Mouse (Mus musculus) right cerebral cortex, postnatal 10 days (tissue): ENCODE measurements around the gene Rb1.

ENCODE experiments used
- DNase-seq, 2 experiments: peaks; one replicate each; pipeline ENCODE4 v3.0.0; 2021; ENCODE audit warnings: low spot score in 2 of 2

Rb1 gene

DNA sequence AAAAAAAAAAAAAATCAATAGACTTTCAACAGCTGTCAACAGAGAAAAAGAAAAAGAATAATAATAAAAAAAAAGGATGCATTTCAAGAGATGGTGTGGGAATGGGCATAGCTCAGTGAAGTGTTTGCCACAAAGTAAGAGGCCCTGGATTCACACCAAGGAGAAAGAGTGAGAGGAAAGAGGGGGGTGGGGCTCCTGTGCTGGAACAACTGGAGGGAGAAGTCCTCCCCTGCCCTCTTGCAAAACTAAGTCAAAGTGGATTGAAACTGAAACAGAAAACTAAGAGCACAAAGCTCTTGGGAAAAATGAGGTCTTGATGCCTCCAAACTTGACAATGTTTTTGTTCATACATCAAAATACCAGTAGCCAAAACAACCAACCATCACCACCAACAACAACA, 116.4 kb downstream of the Rb1 start:
- DNase-seq, result no peak

DNA sequence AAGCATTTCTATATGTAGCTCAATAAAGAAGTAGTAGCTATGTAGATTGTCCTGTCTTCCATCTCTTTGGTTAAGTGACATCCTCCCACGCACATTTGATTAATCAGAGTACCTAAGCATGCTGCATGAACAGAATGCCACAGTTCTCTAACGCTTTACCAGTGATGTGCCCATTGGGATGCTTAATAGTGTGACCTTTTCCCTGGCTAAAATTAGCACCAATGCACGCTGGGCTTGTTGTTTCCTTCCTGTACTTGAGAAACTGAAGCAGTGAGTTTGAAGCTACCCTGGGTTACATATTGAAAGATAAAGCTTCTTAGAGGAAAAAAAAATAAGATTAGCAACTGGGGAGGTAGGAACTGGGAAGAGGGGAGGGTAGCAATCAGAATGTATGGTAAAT, 121.6 kb downstream of the Rb1 start:
- DNase-seq, result no peak

DNA sequence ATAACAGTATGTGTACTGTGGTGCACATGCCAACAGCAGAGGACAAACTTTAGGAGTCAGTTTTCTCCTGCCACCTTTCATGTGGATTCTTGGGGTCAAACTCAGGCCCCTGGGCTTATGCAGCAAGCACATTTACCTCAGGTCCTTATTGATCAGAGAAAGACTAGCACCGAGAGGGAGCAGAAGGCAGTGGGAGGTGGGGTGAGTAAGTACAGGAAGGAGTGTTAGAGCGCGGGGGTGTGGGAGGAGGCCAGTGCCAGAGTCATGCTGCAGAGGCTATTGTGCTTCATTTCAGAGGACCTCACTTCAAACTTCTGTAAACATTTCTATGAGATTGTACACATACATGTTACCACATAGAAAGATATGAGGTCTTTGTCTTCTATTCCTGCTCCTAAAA, 124.2 kb downstream of the Rb1 start:
- DNase-seq, result no peak

DNA sequence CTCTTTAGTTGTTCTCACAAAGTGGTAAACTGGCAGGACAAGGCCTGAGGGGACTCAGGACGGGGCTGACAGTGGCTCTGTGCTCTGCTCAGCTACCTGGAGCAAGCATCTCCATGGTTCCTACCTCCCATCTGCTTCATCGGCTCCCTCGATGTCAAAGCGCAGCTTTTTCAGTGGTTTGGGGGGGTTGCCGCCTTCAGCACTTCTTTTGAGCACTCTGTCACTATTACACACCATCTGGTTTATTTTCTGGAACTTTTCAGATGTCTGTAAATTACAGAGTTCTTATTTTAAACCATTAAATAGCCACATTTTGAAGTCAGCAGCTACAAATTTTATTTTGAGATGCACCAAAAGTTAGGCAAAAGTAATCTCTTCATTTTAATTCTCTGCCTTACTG, 126.6 kb downstream of the Rb1 start:
- no peak for DNase-seq

DNA sequence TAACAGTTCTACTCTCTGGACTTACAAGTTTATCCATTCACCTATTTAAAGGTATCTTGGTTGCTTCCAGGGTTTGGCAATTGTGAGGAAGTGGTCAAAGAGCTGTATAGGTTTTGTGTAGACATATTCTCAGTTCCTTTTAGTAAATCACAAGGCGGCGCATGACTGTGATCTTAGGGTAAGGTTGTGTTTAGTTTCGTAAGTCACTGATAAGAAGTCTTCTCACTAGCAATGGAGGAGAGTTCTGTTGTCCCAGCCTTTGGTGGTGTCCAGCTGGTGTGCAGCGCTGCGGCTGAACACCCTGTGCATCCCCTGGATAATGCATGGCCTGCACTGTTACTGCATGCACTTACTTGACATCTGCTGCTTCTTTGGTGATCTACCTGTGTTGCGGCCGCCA, 138.7 kb downstream of the Rb1 start:
- no peak for DNase-seq

DNA sequence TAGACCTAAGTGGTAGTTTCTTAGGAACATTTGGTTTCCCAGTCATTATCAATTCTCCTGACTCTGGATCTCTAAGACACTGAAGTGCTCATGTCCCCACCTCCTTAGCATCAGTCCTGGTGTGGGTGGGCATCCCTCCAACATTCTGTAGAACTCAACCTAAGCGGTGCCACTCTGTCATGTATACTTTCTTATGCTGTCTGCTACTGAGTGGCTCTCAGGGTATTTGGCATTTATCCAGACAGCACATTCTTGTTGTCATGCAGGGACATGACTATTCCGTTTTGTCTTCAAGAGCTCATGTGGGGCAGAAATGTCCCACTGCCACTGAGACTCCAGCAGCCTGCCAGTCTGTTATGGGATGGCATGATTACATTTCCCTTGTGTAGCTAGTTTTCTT, 144.5 kb downstream of the Rb1 start:
- no peak for DNase-seq

DNA sequence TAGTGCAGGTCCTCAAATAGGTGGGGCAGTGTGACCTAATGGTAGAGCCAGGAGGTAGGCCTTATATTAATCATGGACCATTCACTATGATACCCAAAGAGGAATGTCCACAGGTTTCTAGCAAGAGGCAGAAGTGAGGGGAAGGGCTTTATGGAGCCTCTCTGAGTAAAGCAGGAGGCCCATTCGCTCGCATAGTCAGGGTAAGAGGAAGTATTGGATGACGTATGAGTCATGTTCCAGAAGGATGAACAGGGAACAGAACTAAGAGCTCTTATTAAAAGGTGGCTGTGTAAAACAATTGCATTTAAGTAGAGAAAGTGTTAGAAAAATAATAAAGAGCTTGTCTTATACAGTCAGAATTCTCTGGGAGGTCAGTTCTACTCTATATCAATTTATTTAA, 145.0 kb downstream of the Rb1 start:
- no peak for DNase-seq

DNA sequence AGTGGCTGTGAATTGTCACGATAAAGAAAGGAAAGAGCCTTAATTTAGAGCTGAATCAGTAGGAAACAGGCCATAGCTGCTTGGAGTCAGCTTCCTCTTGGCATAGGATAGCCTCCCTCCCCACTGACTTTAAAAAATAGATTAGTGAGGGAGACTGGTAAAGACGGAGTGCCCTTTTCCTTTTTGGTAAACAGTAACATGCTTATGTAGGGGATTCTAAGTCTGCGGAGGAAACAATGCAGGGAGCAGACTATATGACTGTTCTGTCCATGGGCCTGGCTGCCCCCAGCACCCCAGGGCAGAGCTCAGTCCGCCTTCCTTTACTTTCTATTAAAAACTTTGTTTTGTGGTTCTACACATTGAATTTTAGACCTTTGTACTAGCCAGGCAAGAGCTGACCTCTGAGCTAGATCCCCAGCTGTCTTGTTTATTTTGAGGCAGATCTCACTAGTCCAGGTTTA, 146.4 kb downstream of the Rb1 start:
- no peak for DNase-seq

DNA sequence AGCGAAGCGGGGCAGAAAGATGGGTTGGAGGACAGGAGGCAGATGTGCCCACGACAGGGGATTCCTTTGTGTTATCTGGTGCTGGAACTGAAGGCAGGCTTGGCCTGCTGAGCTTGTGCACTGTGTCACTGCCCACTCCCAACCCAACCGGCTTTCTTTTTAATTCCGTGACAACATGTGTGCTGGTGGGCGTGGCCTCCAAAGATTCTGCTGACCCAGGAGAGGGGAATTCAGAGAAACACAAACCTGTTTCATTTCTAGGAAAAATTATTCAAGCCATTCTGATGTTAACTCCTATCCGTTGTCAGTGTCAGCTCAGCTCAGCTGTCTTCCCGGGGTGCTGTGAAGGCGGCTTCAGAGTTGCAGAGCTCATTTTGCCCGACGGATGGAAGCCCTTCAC, 147.7 kb downstream of the Rb1 start:
- no peak for DNase-seq

DNA sequence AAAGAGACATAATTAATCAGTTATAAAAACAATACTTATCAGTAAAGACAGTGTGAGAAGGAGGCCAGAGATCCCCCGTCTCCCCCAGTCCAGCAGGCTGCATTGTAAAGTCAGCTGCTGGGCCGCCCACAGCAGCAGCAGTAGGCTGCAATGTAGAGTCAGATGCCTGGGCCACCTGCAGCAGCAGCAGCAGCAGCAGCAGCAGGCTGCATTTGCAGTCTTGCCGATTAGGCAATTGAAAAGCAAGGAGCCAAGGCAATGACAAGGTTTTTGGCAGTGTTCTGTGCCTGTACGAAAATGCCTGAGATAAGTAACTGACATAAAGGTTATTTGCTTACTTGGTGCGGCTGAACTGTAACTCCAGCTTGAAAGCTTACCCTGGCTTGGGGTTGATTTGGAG, 149.4 kb downstream of the Rb1 start:
- DNase-seq, result no peak

DNA sequence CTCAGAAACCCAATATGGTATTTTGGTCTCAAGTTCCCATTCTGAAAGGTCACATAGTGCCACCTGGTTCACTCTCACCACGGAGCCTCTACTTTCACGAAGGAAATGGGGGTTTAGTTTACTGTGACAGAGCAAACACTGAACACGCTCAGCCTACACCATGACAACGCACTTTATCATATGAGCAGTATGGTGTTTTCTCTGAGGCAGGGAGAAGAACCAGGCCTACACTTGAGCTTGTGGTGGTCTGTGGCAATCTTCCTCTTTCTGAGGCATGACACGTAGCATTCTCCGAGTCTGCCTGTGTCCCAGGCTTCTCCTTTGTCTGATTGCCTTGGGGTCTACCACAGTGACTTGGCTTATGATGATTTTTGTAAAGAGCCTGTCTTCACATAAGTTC, 149.8 kb downstream of the Rb1 start:
- no peak for DNase-seq

DNA sequence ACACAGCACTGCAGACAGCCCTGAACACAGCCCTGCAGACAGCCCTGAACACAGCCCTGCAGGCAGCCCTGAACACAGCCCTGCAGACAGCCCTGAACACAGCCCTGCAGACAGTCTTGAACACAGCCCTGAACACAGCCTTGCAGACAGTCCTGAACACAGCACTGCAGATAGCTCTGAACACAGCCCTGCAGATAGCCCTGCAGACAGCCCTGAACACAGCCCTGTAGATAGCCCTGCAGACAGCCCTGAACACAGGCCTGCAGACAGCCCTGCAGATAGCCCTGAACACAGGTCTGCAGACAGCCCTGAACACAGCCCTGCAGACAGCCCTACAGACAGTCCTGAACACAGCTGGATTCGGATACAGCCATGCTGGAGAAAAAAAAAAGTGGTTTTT, 150.6 kb downstream of the Rb1 start:
- no peak for DNase-seq

DNA sequence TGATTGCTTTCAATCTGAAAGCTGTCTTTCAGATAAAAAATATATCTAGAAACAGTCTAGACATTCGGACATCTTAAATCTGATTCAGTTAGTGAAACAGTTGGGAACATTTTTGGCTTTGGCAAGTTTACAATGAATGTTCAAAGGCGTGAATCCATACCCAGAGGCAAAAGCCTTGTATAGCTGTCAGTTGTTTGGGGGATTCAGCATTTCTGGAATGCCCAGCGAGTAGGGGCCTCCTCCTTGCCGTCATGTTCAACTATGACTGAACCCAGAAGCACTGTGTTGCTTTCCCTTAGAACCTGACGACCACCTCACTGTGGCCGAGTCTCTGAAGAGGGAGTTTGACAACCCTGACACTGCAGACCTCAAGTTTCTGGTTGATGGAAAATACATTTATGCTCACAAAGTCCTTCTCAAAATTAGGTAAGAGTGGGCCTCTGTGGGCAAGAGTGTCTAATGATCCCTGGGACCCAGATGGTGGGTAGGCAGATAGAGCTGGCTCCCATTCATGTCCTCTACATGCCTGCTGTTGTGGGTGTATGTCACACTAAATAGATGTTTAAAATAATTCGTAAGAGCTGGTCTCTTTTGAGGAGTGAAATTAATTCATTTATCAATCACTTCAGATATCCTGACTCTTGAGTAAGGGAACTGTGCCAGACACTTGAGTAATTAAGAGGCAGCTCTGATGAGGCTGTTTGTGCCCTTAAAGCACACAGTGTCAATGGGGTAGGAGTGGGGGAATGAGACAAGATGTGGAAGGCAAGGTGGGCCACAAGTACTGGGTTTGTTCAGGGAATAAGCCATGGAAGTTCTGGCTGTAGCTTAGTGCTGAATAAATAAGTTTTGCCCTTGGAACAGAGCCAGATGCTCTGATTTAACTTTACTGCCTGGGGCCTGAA, 151.3 kb downstream of the Rb1 start:
- DNase-seq, result no peak

DNA sequence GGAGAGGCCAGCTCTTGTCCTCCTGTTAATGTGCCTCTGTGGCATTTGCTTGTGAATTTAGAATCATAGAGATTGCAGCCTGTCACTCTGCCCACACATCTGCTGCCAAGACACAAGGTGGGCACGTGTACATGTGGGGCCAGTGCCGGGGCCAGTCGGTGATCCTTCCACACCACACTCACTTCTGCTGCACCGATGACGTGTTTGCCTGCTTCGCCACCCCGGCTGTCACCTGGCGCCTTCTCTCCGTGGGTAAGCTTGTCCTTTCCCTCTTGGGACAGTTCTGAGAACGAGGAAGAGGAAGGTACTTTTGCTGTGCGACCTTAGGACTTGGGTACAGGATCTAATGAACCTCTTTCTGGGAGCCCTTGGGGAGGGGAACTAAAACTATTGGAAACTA, 152.0 kb downstream of the Rb1 start:
- DNase-seq, result no peak

DNA sequence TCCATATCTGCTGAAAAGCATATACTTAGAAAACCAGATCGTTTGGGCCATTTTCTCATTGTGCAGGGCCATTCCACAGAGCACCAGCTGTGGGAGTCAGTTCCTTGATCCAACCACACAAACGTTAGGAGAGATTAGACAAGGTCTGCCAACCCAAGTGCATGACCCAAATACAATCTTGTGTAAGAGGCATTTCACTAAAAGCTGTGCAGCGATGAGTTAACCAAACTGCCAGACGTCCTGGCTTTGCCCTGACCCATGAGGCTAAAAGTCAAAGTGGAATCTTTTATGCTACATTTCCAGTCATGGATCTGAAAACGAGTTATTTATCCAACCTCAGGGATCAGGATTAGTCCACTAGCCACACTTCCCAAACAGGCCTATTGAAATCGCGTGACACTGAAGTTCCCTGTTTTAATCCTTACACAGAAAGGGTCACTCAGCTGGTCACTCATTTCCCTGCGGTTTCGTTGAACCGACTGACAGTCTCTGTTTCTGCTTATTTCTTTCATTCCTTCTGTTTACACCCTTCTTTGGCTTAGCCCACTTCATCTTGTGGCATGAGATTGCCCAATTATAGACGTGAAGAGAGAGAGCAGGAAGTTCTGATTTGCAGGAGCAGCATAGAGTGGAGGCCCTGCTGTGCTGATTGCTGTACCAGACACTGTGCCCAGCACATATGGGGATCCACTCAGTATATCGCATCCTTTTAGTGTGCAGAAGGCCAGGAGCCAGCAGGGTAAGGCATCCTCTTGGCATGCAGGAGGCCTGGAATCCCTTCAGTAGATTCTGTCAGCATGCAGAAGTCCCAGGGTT, 153.2 kb downstream of the Rb1 start:
- DNase-seq, result no peak

DNA sequence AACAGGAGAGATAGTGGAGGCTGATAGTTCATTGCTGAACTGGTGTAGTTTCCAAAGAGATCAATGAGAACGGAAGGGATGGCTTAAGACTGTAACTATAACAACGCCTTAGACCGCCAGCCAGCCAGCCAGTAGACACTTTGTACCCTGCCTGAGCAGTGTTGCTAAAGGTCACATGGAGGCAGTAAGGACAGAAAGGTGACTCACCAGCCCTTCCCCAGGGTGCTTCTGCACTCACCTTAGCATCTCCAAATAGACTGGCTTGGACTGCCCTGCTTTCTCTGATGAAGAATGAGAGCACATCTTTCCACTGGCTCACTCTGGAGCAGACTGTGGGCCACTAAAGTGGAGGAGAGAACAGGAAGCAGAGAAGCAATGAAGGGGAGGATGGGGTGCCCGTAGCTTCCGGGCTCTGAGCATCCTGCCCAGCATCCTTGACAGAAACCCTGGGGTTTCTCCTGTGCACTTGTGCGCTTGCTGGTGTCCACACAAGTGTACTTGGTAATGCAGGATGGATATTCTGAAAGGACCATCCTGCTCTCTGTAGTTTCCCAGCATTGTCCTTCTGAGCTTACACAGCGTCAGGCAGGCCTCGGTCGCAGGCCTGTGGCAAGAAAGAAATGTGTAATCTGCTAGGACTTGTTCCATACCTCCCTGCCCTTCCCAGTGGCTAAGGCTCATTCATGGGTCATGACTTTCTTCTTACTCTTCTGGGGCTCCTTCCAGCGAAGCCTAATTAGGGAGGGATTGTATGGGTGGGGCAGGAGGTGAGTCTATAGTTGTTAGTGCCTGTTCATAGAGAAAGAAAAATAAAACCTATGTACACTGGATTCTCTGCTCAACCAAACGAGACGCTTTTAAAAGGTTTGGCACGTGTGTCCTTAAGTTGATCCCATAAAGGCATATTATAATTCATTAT, 155.4 kb downstream of the Rb1 start:
- no peak for DNase-seq

DNA sequence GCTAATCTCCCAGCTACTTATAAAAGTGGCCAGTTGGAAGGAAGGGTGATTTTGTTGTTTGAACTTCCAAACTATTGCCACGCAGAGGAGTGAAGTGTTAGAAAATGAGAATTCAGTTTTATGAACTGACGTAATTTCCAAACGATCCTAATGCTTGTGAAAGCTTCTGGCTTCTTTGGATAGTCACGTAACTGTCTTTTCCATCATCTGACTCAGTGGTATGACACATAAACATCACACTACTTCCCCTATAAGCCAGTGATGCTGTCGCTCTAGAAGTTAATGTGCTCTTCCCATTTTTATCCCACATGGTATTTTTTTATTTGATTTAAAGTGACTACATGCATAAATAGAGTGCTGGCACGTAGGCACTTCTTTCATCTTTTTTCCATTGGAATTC, 157.0 kb downstream of the Rb1 start:
- DNase-seq, result no peak

DNA sequence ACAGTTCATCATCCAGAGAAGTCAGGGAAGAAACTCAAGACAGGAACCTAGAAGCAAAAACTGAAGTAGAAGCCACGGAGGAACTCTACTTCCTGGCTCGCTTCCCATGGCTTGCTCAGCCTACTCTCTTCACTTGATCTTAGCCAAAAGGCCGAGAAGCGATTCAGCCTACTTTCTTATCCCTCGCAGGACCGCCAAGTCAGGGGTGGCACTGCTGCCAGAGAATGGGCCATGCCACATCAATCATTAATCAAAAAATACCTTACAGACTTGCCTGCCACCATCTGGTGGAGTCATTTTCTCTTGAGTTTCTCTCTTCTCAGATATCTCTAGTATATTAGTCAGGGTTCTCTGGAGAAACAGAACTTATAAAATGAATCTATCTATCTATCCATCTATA, 160.5 kb downstream of the Rb1 start:
- no peak for DNase-seq

DNA sequence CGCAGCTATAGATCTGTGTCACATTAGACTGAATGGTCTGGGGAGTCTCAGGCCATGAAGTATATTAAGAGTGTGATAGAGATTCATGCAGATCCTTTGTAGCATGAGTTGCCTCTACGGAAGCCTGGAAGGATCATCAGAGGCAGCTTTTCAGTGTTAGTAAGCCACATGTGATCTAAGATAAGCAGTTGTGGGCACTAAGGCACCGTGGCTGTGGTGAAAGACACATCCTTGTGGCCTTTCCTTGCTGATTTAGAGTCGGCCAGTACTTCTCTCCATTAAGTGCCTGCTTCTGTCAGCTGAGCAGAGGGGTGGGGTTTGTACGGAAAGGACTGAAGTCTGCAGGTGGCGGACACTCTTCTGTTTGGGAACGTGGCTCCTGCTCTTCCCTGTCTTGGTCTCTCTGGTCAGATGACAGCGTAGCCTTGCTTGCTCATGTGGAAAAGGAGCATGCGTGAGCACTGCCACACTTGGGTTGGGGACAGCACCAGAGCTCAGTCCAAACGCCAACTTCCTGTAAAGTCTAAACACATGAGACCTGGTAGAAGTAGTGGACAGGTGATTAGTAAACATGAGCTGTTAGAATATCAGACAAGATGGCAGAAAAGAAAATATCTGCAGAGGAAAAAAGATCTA, 162.1 kb downstream of the Rb1 start:
- DNase-seq, result no peak

DNA sequence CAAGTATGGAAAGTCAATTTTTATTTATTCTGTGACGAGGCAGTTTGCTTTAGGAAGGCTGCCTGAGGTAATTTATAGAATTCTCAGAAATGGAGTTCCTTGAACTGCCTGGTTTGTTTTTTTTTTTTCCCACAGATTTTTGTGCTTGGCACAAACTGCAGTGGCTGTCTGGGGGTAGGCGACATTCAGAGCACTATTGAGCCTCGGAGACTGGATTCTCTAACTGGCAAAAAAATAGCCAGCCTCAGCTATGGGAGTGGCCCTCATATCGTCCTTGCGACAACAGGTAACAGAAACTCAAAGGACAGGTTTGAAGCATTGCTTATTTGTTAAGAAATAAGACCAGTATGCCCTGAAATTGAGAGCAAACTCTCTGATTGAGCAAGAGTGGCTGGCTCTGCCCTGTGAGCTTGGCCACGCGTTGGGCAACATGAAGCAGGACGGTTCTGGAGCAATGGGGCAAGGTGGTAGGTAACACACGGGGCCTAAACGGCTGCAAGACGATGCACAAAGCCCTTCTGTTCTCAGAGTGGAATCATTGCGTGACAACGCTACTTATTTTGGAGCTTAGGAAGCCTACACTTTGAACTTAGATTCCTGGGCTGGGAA, 163.3 kb downstream of the Rb1 start:
- no peak for DNase-seq

DNA sequence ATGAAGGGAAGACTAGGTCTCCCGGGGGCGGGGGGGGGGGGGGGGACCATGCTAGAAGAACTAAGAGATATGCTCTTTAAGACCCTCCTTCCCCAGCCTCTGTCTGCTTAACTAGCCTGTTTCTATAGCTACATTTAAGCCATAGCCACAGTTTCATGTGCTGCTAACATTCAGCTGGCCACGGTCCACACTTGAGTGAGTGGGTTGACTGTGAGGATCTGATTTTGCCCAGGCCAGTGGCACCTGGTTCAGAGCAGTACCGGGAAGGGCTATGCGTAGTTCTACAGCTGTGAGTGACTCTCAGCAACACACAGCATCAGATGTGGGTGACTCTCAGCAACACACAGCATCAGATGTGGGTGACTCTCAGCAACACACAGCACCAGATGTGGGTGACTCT, 164.3 kb downstream of the Rb1 start:
- peak; percentile 44 to 50 for DNase-seq
